Mouse (Mus musculus) T-helper 1 cell (primary cell): ENCODE measurements around the gene Myh14.

ENCODE experiments used
- in situ Hi-C: fragments of 300-600 bp; cut with MboI, MseI; formaldehyde crosslinking; loops from one replicate; pipeline ENCODE4 v1.15.1; 2025; ENCODE audit warnings: high pct_unique_total_duplicates

Gene Myh14

GRCm38 (mm10) chr7:44600691-44601262, 69.9 kb downstream of the Myh14 start:
- in situ Hi-C loops: no loop called here

GRCm38 (mm10) chr7:44598336-44598735, 72.3 kb downstream of the Myh14 start:
- in situ Hi-C loops: no loop called here

GRCm38 (mm10) chr7:44597666-44598065, 73.0 kb downstream of the Myh14 start:
- in situ Hi-C loops: no loop called here

- in situ Hi-C loops: no loop called here
Measured at GRCm38 (mm10) chr7:44596996-44597538, 73.6 kb downstream of the Myh14 start.

GRCm38 (mm10) chr7:44596051-44596450, 74.6 kb downstream of the Myh14 start:
- in situ Hi-C loops: no loop called here

GRCm38 (mm10) chr7:44595131-44595561, 75.5 kb downstream of the Myh14 start:
- in situ Hi-C loops: no loop called here

- in situ Hi-C loops: no loop called here
Measured at GRCm38 (mm10) chr7:44594291-44594690, 76.4 kb downstream of the Myh14 start.

GRCm38 (mm10) chr7:44593775-44594174, 76.9 kb downstream of the Myh14 start:
- in situ Hi-C loops: no loop called here

GRCm38 (mm10) chr7:44593051-44593450, 77.6 kb downstream of the Myh14 start:
- in situ Hi-C loops: no loop called here

- in situ Hi-C loops: no loop called here
Measured at GRCm38 (mm10) chr7:44591348-44592116, 79.1 kb downstream of the Myh14 start.

- in situ Hi-C loops: no loop called here
Measured at GRCm38 (mm10) chr7:44590402-44591347, 80.0 kb downstream of the Myh14 start, which contains the start of gene Kcnc3. Gene Kcnc3, plus strand, starts transcription at chr7:44590664.

GRCm38 (mm10) chr7:44589946-44590345, 80.7 kb downstream of the Myh14 start:
- in situ Hi-C loops: no loop called here

GRCm38 (mm10) chr7:44589149-44589548, 81.5 kb downstream of the Myh14 start:
- in situ Hi-C loops: no loop called here

- in situ Hi-C loops: no loop called here
Measured at GRCm38 (mm10) chr7:44588338-44588737, 82.3 kb downstream of the Myh14 start.

GRCm38 (mm10) chr7:44587676-44588075, 83.0 kb downstream of the Myh14 start:
- in situ Hi-C loops: no loop called here

- in situ Hi-C loops: no loop called here
Measured at GRCm38 (mm10) chr7:44586930-44587329, 83.7 kb downstream of the Myh14 start.

- in situ Hi-C loops: no loop called here
Measured at GRCm38 (mm10) chr7:44586518-44586917, 84.1 kb downstream of the Myh14 start.

GRCm38 (mm10) chr7:44585606-44586005, 85.0 kb downstream of the Myh14 start:
- in situ Hi-C loops: no loop called here

GRCm38 (mm10) chr7:44584921-44585320, 85.7 kb downstream of the Myh14 start:
- in situ Hi-C loops: no loop called here

- in situ Hi-C loops: no loop called here
Measured at GRCm38 (mm10) chr7:44584265-44584804, 86.3 kb downstream of the Myh14 start.

GRCm38 (mm10) chr7:44583146-44583545, 87.5 kb downstream of the Myh14 start:
- in situ Hi-C loops: no loop called here
